ENCODE assay signal across 8 mouse cellular contexts in the genomic region with DNA sequence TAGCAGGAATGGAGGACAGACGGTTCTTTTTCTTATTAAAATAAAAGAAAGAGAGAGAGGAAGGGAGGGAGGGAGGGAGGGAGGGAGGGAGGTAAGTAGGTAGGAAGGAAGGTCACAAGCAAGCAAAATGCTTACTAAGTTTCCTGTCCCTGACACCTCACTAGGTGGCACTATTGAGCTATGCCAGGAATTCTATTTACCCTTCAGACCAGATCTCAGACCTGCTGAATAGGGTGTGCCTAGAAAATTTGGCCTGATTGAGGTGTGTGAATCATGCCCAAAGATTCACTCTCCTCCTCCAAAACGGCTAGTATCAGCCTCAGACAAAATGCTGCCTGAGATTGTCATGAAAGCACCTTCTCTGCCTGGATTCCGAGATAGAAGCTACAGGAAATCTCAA. TPM values are rescaled to one million over a fixed set of nuclear protein-coding genes. Genes with fewer than 3 reads are reported as not detected.
DNase-seq lines count a peak whose midpoint lies in the region; ATAC-seq lines count a peak whose summit lies in the region.

No protein-coding gene starts in this region.

- no peak overlapping the region for H3K9ac ChIP-seq in liver, embryonic 11.5 days (ENCODE audit: low read depth, low read length)

- no peak for ATAC-seq in liver, embryonic 11.5 days (replicated peaks; ENCODE audit: low FRiP score)
- ATAC-seq in megakaryocyte progenitor cell, adult 5-6 weeks (replicated peaks; ENCODE audit: poor library complexity) = peak; percentile 92

- H3K4me2 ChIP-seq in liver, embryonic 11.5 days = no peak overlapping the region

- no peaks in the 10 kb centered on the region for H3K4me1 ChIP-seq in liver, embryonic 11.5 days (replicated peaks; ENCODE audit: control insufficient read depth, insufficient read depth, low read length)

- no peak overlapping the region for H3K27ac ChIP-seq in liver, embryonic 11.5 days (ENCODE audit: low read depth, low read length)

- H3K27me3 ChIP-seq in liver, embryonic 11.5 days (replicated peaks; ENCODE audit: control insufficient read depth, insufficient read depth, low read length) = no peaks in the 10 kb centered on the region

- H3K4me3 ChIP-seq in liver, embryonic 11.5 days (ENCODE audit: low read depth, low read length) = no peak overlapping the region

- H3K9me3 ChIP-seq in liver, embryonic 11.5 days (ENCODE audit: control insufficient read depth, low read length) = no peaks in the 10 kb centered on the region

- DNase-seq in liver = peak; percentile 32
- no peak for DNase-seq in liver, embryonic 11.5 days (ENCODE audit: low spot score)
- peak; percentile 51 for DNase-seq in Muller cell, postnatal 12 days (ENCODE audit: inconsistent ontology term)
- DNase-seq in cerebellum, postnatal 10 days = peak; percentile 57 to 73
- peak; percentile 4 for DNase-seq in gastrocnemius, postnatal 10 days
- DNase-seq in layer of hippocampus, adult 9-11 months = peak; percentile 17
- DNase-seq in thymus, postnatal 0 days (ENCODE audit: low spot score) = peak; percentile 54

- H3K36me3 ChIP-seq in liver, embryonic 11.5 days (ENCODE audit: control insufficient read depth, insufficient read depth, low read length) = no peaks in the 10 kb centered on the region

- 40% methylated on average over 3 of the region's 3 CpGs for WGBS in liver, embryonic 11.5 days

RNA-seq across cellular contexts. Expression of a gene that starts 44.7 kb away (rescaled TPM):
- not detected in 2 replicates for polyA plus RNA-seq in liver, embryonic 11.5 days (2014; fragmentation: Nextera tagmentation; extraction: Ambion mirVana)
- under 1 TPM; 0.61 to 0.94 TPM for total RNA-seq in gastrocnemius, postnatal 10 days (2021)
- total RNA-seq in megakaryocyte progenitor cell, adult 5-6 weeks (2015) = not detected in 2 replicates
- not detected in 2 replicates for total RNA-seq in megakaryocyte progenitor cell, adult 5-6 weeks (2017)
- polyA plus RNA-seq in thymus, postnatal 0 days (2015; fragmentation: Nextera tagmentation; extraction: Ambion mirVana) = 3.4 and 4.2 TPM in 2 replicates
